Mouse (Mus musculus): ENCODE data around the gene Gna11.

Gene Gna11

DNA sequence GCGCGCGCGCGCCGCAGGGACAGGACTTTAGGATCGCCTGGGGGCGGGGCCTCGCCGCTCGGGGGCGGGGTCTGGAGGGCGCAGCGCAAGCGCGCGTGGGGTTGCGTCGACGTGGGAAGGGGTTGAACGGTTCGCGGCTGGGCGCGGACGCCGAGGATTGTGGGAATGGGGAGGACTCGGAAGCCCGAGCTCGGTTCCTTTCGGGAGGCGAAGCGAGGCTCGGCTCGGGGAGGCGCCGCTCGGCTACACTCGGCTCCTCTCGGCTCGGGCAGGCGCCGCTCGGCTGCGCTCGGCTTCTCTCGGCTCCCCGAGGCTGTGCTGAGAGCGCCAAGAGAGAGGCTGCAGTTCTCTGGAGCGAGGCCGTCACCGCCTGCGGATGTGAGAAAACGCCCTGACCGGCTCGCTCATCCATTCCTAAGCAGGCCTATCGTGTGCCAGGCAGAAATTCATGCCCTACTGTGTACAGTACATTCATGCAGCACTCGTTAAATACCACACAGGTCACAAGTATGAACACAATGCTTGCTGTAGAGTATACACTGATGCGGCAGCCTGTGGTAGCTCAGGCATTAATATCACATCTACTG lies at the start of gene Gna11:
Gene Gna11, minus strand, starts transcription at position 30 of the 587 bp plus-strand sequence.
- DNase-seq (ENCODE audit: low read depth, low spot score) = peak; percentile 98

DNA sequence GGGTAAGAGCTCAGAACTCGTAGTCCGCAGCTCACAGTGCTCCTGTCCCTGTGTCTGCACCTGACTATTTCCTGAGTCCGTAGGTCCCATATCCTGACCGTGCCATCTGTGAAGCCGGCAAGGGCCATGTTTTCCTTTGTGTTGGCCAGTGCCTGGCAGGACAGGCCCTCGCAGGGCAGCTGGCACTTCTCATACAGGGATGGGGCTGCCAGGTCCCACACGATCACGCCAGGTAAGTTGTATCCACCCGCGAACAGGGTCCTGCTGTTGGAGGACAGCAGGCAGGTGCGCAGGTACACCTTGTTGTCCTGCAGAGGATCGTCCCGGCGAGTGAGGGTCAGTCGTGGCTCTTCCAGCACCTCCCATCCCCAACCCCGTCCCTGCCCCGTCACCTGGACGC lies 48.9 kb upstream of the Gna11 start:
- DNase-seq (ENCODE audit: low read depth, low spot score) = no peak

DNA sequence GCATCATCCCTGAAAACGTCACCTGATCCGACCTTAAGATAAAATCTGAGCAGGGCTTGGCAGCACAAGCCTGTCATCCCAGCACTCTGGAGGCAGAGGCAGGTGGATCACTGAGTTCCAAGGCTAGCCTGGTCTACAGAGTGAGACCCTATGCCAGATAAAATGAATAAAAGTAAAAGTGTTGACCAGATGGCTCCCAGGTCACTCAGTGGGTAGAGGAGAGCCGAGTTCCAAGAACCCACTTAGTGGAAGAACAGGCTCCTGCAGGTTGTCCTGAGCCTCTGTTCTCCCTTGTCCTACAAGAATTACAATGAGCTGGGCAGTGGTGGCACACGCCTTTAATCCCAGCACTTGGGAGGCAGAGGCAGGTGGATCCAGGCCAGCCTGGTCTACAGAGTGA lies 48.2 kb upstream of the Gna11 start:
- no peak for DNase-seq (ENCODE audit: low read depth, low spot score)

DNA sequence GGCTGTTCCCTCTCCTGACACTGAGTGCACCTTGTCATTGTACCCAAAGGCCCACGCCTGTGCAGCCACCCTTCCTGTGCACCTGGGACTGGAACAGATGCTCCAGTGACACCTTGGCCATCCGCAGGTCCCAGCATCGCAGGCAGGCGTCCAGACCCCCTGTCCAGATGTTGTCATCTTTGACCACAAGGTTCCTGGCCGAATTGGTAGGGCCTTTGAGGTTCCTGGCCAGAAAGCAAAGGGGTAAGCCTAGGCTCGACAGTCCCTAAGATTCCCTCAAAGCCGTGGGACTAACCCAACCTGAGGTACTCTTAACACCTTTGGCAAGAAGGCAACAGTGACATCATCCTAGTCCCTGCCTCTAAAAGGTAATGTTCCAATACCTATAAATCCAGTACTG lies 47.6 kb upstream of the Gna11 start:
- DNase-seq (ENCODE audit: low read depth, low spot score) = no peak

DNA sequence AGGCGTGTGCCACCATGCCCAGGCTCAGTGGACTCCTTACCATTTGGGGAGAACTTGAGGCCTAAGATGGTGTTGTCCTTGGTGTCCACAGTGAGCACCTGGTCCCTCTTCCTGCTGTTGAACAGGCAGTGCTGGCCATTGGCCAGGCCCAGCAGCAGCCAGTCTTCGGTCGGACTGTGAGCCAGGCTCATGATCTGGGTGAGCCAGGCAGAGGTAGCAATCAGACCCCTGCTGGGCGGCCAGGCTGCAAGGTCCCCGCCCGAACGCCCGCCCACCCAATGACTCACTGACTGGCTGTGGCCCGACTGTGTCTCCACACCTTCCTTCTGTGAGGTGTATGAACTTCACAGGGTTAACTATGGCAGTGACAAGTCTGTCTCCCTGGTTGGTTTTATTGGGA lies 46.9 kb upstream of the Gna11 start:
- DNase-seq (ENCODE audit: low read depth, low spot score) = no peak

DNA sequence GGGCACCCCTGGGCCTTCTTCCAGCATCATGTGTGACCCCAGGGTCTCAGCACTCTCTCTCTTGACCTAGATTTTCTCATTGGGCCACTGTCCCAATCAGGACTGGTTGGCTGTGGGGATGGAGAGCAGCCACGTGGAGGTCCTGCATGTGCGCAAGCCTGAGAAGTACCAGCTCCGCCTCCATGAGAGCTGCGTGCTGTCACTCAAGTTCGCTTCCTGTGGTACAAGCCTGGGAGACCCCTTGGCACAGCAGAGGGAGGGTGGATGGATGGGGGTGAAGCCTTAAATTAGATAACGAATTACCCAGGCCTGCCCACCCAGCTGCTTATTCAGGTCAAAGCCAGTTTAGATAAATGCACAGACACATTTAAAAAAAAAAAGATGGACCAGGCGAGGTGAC lies 43.7 kb upstream of the Gna11 start:
- DNase-seq (ENCODE audit: low read depth, low spot score) = no peak

DNA sequence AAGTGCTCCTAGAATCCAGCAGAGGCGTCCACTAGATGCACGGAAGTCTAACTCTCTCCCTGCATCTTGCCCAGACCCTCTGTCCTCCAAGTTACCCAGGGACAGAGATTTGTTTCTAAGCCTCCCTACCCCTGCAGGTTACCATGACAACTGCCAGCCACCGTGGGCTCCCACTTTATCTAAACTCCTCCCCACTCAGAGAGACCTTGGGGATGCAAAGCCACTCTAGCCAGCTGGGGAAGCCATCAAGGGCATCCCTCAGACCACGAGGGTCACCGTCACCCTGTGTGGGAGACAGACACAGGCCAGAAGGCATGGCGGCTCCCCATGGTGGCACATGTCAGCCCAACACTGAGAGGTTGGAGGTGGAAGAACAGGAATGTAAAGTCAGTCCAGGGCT lies 38.4 kb upstream of the Gna11 start:
- no peak for DNase-seq (ENCODE audit: low read depth, low spot score)

DNA sequence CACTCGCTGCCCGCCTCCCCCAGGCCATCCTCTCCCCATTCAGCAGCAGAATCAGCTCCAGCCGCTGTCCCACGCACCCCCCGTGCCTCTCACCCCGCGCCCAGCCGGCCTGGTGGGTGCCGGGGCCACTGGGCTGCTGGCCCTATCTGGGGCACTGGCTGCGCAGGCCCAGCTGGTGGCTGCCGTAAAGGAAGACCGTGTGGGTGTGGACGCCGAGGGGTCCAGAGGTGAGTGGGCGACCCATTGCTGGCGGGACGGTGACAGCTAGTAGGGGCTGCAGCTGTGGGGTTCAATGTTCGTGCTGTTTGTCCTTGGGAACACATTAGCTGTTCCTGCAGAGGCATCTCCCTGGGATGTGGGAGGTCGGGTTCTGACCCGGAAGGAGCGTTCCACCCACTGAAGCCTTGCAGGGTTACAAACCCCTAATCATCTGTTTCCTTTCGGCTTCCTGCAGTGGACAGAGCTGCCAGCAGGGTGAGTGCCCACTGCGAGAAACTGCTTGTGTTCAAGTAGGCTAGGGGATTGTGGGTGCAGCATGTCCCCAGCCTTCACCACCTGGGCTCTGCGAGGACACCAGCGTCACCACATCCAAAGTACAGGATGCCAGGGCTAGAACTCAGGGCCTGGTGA lies 35.6 kb upstream of the Gna11 start:
- DNase-seq (ENCODE audit: low read depth, low spot score) = no peak

DNA sequence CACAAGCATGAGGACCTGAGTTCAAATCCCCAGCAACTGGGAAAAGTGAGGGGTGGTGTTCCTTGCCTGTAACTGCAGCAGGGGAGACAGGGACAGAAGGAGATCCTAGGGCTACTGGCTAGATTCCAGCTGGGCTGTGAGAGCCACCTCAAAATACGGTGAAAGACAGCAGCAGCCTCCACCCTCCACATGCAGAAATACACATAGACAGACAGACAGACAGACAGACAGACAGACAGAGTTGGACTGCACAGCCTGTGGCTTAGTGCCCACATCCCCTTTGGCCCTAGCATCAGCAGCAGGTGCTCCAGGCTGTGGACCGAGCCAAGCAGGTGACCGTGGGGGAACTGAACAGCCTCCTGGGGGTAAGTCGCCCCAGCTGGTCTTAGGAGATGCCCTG lies 35.0 kb upstream of the Gna11 start:
- DNase-seq (ENCODE audit: low read depth, low spot score) = no peak

DNA sequence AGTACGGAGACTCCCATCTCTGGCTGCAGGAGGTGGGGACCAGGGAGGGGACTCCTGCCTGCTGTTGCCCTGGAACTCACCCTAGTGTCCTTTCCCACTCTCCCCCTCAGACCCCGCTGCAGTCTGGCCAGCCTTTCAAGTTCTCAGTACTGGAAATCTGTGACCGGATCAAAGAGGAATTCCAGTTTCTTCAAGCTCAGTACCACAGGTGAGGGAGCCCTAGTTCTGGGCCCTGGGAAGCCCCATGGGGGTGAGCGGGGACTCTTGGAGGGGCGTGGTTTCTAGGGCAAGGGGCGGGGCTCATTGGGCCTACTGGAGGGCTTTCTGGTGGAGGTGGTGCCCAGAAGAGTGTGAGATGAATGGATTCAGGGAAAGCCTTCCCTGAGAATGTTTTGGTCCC lies 30.7 kb upstream of the Gna11 start:
- DNase-seq (ENCODE audit: low read depth, low spot score) = no peak

DNA sequence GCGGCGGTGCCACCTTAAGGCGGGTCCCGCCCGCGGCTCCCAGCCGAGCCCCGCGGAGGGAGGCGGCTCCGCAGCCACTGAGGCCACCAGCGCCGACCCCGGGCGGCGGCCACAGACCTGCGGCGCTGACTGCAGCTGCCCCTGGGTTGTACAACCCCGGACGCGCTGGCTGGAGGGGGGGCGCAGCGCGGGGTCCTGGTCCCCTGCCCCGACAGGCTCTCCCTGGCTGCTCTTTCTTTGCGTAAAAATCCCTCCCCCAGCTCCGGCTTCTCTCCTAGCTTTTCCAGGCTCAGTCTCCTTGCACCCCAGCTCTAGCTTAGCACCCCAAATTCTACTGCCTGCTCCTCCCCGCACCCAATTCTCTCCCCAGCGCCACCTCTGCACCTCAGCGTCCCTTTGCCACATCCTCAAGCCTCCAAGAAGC lies 30.2 kb upstream of the Gna11 start:
- no peak for DNase-seq (ENCODE audit: low read depth, low spot score)

DNA sequence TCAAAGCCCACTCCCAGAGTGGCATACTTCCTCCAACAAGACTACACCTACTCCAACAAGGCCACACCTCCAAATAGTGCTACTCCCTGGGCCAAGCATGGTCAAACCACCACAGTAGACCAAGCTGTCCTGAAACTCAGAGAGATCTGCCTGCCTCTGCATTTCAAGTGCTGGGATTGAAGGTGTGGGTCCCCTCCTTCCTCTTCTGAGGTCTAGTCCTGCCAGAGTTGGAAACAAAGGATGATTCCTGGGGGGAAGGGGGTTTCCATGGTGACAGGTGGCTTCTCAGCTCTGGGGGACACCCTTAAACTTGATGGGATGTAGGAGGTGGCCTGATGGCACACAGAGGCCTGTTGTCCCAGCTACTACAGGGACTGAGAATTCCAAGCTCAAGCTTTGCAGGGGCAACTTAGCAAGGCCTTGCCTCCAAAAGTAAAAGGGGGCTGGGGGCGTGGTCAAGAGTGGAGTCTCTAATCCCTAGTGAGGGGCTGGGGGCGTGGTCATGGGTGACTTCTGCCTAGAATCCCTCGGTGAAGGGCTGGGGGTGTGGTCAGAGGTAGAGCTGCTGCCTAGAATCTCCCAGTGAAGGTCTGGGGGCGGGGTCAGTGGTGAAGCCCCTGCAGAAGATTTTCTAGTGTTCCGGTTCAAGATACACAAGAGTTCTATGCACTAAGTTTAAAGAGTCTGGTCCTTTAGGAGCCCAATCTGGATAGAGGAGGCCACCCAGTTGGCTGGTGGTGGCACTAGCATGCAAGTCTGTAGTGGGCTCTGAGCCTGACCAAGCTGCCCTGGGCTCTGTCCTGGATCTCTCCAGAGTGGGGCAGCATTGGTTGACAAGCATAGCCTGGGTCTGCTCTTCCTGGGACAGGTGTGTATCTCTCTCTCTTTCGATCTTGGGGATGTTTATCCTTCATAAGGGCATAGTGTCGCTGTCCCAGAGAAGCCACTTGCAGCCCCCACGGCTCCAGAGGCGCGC lies 29.4 kb upstream of the Gna11 start, which contains the start of gene Tle2:
Gene Tle2, plus strand, starts transcription at position 481 of the 976 bp plus-strand sequence.
- no peak for DNase-seq (ENCODE audit: low read depth, low spot score)

DNA sequence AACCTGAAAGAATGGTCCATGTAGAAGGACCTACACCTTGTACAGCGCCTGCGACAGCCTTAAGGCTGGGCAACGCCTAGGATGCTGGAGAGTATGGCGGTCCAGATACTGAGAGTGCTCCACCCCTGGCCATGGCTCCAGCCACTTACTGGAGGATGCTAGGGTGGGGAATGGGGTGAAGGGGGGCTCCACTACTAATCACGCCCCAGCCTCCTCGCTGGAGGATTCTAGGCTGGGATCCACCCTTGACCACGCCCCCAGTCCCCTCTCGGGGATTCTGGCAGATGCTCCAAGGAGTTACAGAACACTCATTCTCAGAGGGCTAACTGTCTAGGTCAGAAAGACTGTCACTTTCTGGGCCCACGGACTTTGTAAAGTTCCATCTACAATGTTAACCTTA lies 28.0 kb upstream of the Gna11 start:
- no peak for DNase-seq (ENCODE audit: low read depth, low spot score)

DNA sequence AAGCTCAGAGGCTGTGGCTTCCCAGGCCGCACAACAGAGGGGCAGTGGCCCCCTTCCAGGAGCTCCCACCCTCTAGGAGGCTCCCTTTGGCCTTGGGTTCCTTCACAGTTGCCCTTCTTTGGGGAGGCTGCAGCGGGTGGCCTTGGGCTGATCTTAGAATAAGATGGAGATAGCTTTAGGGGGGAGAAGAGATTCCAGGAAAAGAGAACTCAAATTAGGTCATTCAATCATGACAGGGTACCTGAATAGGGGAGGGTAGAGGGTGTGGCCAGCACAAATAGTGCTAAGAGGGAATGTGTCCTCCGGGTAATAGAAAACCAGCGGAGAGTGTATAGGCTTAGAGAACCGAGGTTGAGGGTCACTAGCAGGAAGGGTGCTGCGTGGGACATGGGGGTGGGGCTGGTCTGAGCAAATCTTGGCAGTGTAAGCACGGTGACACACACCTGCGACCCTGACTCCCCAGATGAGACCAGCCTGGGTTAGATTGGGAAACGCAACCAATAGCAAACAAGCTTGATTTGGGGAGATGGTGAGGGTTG lies 27.2 kb upstream of the Gna11 start:
- no peak for DNase-seq (ENCODE audit: low read depth, low spot score)

DNA sequence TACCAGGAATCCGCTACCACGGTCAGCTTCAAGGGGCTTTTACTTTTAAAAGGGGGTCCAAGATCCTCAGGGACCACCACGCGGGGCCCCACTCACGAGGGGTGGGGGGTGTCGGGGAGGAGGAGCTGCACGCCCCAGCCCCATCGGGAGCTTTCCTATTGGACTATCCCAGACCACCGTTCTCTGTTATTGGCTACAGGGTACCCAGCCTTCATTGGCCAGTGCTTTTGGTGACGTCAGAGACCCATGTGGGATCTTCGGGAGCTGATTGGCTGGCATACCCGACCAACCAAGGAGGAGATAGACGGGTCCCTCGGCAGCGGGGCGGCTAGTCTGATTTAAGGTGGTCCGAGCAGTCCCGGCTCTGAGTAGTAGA lies 26.5 kb upstream of the Gna11 start:
- DNase-seq (ENCODE audit: low read depth, low spot score) = peak; percentile 98

DNA sequence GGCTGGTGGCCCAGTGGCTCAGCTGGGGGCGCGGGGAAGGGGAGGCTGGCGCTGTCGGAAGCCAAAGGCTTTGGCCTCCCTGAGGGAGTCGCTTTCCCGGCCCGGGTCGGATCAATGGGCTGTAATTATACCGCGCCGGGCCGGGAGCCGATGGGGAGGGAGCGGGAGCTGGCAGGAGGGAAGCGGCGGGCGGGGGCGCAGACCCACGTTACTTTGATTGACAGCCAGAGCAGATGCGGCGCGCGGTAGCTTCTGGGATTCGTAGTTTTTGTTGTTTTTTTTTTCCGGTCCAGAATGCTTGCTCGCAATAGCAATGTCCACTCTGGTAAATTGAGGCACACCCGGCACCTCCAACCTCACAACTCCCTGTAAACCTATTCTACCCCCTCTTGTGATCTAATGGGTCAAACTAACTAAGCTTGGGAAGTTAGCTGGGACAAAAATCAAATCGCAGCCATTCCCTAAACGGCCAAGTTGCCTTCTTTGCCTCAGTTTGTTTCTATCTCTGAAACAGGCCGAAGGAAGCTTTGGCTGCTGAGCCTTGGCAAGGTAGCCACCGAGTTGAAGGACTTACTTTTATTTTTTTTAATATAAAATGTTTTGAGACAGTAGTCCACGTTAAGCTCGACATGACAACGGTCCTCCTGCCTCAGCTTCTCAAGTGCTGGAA lies 26.0 kb upstream of the Gna11 start:
- peak; percentile 90 for DNase-seq (ENCODE audit: low read depth, low spot score)

DNA sequence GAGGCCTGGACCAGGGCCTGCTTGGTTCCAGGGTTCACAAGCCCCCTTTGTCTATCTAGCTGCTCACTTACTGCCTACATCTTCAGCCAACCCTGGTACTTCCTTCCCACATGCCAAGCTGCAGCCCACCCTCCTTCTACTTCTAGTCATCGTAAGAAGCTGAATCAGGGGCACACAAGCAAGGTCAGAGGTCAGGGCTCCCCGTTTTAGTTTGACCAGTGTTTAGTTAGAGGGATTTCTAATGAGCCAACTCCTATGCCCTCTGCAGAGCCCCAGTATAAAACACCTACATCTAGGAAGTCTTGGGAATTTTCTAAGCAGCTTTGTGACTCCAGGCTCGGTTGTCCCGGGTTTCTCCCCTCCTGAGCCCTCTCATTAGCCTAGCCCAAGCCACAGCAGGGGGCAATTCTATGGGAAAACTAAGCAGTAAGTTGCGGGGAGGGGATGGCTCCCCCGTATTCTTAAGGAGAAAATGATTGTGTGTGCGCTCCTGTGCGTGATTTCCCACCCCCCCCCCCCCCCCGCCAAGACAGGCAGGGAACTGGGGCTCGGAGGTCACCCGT lies 25.3 kb upstream of the Gna11 start:
- no peak for DNase-seq (ENCODE audit: low read depth, low spot score)

DNA sequence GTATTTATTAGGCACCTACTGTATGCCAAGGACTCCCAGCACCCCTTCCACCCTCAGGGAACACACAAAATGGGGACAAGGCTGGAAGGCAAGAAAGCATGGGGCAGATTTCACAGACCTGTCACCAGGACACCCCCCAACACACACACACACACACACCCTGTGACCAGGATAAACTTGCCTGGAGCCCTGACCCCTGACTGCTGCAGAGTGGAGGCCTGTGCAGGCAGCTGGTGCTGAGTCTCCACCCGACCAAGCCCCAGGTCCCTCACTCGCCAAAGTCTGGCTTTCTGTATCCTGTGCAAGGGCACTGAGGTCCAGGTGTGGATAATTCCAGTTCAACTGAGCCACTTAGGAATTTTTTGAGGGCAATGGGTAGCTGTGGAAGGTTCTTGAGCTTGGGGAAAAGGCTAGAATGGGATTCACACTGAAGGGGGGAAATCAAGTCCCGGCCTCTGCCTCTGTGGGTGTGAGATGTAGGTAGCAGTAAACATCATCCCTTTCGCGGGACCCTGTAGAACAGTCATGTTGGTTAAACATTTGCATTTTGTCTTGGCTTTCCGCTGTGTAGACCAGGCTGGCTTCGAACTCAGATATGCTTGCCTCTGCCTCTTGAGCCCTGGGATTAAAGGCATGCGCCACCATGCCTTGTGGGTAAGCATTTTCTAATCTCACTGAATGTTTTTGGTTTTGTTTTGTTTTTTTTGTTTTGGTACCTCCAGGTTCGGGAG lies 24.7 kb upstream of the Gna11 start:
- no peak for DNase-seq (ENCODE audit: low read depth, low spot score)

DNA sequence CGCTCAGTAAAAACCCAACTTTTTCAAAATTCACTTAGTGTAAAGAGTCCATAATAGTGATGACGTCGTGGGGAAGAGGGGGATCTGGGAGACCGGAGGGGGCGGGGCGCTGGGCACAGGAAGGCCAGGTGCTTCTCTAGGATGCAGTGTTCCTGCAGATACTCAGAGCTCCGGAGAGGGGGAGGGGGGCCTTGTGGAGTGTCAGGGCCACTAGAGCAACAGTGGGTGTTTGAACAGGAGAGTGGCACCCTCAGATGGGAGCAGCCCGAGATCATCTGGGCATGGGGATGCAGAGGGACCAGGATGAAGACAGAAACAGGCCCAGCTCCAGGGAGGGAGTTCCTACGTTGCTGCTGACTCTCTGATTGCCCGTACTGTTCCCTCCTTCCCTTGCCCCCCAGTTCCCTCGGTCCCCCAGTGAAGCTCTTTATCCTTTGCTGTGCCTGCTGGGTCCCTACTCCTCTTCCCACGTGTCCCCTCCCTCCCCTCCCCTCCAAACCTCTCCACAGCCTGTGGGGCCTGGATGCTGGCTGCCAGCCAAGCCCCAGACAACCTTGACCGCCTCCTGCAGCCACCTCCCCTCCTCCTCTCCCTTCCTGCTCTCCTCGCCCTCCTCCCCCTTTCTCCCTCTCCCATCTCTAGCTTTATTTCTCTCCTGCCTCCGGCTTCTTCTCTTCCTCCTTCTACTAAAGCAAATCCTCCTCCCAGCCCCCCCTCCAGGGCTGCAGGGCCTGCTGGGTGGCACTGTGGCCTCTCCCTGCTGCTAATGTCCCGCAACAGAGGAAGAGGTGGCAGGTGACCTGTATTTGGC lies 23.6 kb upstream of the Gna11 start:
- no peak for DNase-seq (ENCODE audit: low read depth, low spot score)
